Mouse (Mus musculus) megakaryocyte, embryonic 14.5 days (primary cell): ENCODE data around the gene Qrich1. TPM values are rescaled to one million over a fixed set of nuclear protein-coding genes. Genes with fewer than 3 reads are reported as not detected.

ENCODE experiments used
- H3K27me3 ChIP-seq: replicated peaks from 2 replicates; pipeline ENCODE3; 2012; ENCODE audit warnings: inconsistent platforms
- H3K36me3 ChIP-seq: replicated peaks from 2 replicates; pipeline ENCODE3; 2012; ENCODE audit warnings: low read length, inconsistent platforms, mixed read lengths
- H3K4me1 ChIP-seq: 2 replicates; pipeline ENCODE4 v1.6.1; 2012; ENCODE audit warnings: inconsistent platforms
- H3K4me3 ChIP-seq: replicated peaks from 2 replicates; pipeline ENCODE3; 2012; ENCODE audit warnings: moderate library complexity, mild to moderate bottlenecking, inconsistent platforms
- H3K9me3 ChIP-seq: 2 replicates; pipeline ENCODE4 v1.6.1; 2012; ENCODE audit warnings: inconsistent platforms
- FLI1 ChIP-seq: IDR thresholded peaks from 2 replicates; pipeline ENCODE4 v1.6.1; 2012; ENCODE audit warnings: low read length, inconsistent platforms, mixed read lengths
- GATA1 ChIP-seq: IDR thresholded peaks from 3 replicates; pipeline ENCODE4 v1.6.1; 2012; ENCODE audit warnings: mixed read lengths, low read length, inconsistent platforms, borderline replicate concordance
- polyA plus RNA-seq: library from polyadenylated mRNA; stranded (reverse); fragments of >175 nt; gene quantifications from 2 replicates; pipeline ENCODE4 v1.2.3, GENCODE M21; 2012; ENCODE audit warnings: low replicate concordance; ENCODE audit not compliant: insufficient read depth

Qrich1 gene
- 22.0 and 38.5 TPM in 2 replicates for polyA plus RNA-seq

DNA sequence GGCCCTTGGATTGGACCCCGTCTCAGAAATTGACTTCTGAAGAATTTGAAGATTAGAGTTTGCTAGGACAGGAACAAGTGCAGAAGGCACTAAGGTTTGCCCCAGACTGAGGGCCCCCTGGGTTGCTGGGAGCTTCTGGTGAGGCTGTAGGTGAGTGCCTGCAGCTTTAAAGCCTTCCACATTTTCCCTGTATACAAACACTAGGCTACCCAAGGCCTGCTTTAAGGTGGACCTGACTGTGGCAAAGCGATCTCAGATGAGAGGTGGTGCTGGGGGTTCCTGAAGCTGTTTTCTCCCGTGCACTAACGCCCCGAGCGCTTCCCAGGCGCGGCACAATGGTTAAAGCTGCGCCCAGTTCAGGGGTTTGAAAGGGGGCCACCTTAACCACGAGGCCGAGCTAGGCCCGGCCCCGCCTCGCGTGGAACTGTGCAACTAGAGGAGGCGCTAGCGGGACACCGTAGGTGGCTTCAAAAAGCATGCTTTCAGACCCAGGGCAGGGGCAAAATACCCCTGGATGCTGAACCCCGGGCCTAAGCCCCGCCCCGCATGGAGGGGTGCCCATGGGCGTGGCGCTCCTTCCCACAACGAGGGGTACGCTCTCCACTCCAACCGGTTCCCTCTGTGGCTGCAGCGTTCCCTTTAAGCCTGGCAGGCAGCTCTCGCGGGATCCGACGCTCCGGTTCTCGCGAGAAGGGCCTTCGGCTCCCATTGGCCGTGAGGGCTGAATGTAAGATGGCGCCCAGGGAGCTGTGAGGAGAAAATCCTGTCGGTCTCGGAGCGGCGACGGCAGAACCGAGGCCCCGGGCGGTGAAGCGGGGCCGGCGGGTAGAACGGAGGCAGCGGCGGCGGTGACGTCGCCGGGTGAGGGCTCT is at the start of gene Qrich1:
TSS of gene Qrich1 (plus strand) at position 427 of the 872 bp plus-strand sequence.
- Histone ChIP-seq H3K4me3 (peak within 1 kb of the TSS; percentile 98), H3K4me1 (peaks cover 34% of the 10 kb centered on the region), H3K9me3 (no peaks in the 10 kb centered on the region), H3K27me3 (no peaks in the 10 kb centered on the region), H3K36me3 (peaks cover 62% of the 10 kb centered on the region)
- TF ChIP-seq GATA1 (no peak), FLI1 (no peak)

DNA sequence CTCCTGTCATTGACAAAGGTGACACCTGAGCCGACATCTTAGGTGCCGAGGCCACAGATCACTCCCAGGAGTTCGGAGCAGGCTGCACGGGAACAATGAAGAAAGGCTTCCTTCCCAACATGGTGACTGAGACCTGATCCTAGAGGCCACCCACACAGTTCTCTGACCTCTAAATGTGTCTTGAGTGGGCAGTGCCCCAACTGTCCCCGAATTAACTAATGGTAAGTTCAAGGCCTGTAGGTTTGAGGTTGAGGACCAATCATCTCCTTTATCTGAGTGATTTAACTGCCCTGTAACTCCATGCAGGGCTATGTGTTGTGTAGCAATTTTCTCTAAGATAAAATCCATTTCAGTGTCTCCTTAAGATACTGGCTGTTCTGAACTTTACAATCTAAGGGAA is 47.2 kb upstream of the Qrich1 start:
- Histone ChIP-seq H3K9me3 (no peaks in the 10 kb centered on the region), H3K4me1 (peaks cover 3% of the 10 kb centered on the region), H3K36me3 (peaks cover 23% of the 10 kb centered on the region), H3K4me3 (no peak overlapping the region), H3K27me3 (peaks cover 12% of the 10 kb centered on the region)
- no peak for TF ChIP-seq FLI1
- no peak for TF ChIP-seq GATA1

DNA sequence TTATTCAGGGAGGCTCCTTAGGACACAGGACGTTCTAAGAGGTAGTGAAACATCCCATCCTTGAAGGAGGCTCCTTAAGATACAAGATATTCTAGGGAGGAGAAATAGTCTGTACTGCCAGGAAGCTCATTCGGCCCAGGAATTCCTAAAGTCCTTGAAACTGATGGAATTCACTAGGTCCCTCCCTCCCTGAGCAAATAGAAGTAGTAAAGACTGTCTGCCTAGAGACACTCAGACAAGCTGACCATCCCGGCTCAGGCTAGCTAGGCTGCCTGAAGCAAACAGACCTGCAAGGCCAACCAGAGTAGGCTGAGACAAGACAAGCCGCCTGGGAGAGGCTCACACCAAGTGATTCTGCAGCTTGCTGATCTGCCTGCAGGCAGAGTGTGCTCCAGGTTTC is 46.8 kb upstream of the Qrich1 start:
- Histone ChIP-seq H3K4me1 (peaks cover 6% of the 10 kb centered on the region), H3K4me3 (no peak overlapping the region), H3K36me3 (peaks cover 19% of the 10 kb centered on the region), H3K27me3 (peaks cover 12% of the 10 kb centered on the region), H3K9me3 (no peaks in the 10 kb centered on the region)
- TF ChIP-seq GATA1 (no peak), FLI1 (no peak)

DNA sequence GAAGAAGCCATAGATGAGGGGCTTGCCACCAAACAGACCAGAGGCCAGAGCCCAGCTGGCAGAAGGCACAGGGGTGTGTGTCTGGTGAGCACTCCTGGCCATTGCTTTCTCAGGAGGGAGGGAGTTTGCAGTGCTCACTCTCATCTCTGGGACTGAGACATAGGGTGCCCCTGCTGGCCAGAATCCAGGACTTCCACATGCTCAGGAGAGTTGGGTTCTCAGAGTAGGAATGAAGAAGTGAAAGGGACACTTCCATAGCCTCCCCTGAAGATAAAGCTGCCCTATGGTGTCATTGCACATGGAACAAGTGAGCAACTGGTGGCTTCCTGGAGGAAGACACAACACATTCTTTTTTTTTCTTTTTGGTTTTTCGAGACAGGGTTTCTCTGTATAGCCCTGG is 42.1 kb upstream of the Qrich1 start:
- Histone ChIP-seq H3K4me1 (peaks cover 20% of the 10 kb centered on the region), H3K36me3 (no peaks in the 10 kb centered on the region), H3K9me3 (no peaks in the 10 kb centered on the region), H3K27me3 (peaks cover 31% of the 10 kb centered on the region), H3K4me3 (no peak overlapping the region)
- TF ChIP-seq FLI1: no peak
- no peak for TF ChIP-seq GATA1

DNA sequence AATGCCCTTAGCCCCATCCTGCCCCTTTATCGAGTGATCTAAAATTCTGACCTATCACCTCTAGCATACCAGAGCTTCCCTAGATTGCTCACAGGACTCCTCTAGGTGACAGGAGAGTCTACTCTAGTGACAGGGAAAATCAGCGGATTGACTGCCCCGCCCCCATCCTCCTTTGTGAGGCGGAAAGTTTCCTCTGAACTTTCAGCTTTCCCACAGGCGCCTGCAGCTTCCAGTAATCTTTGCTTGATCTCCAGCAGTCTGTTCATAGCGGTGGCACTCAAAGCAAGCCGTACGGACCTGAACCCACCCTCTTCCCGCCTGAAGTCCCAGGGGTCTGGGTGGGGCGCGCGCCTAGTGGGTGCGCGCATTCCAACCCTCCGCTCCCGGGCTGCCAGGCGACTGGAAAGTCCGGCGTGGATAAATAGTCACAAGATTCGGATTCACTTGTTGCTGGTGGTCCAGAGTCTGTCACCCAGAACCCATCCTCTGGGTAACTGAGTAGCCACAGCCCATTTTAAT is 37.9 kb upstream of the Qrich1 start:
- Histone ChIP-seq H3K4me1 (peaks cover 28% of the 10 kb centered on the region), H3K36me3 (no peaks in the 10 kb centered on the region), H3K4me3 (peak overlapping the region; percentile 75), H3K9me3 (no peaks in the 10 kb centered on the region), H3K27me3 (peaks cover 61% of the 10 kb centered on the region)
- TF ChIP-seq GATA1 (no peak), FLI1 (no peak)

DNA sequence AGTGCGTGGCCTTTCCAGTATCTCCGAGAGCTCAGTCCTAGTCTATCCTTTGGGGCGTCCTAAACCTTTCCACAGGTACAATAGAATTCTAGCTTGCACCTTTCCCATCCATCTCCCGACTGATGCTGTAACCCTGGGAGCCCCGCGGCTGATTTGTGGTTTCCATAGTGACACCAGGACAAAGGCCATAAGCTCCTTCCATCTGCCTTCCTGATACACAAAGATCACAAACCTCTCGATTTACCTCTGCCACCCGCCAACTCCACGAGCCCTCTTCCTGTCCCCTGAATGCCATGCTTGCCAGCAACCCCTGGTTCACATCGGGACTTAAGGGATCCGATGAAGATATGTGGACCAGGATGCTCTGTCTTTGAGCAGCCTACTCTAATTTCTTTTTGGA is 37.4 kb upstream of the Qrich1 start:
- TF ChIP-seq GATA1 (no peak), FLI1 (no peak)
- H3K4me3 ChIP-seq: peak overlapping the region; percentile 75
- H3K36me3 ChIP-seq: no peaks in the 10 kb centered on the region
- peaks cover 65% of the 10 kb centered on the region for H3K27me3 ChIP-seq
- no peaks in the 10 kb centered on the region for H3K9me3 ChIP-seq
- peaks cover 32% of the 10 kb centered on the region for H3K4me1 ChIP-seq

DNA sequence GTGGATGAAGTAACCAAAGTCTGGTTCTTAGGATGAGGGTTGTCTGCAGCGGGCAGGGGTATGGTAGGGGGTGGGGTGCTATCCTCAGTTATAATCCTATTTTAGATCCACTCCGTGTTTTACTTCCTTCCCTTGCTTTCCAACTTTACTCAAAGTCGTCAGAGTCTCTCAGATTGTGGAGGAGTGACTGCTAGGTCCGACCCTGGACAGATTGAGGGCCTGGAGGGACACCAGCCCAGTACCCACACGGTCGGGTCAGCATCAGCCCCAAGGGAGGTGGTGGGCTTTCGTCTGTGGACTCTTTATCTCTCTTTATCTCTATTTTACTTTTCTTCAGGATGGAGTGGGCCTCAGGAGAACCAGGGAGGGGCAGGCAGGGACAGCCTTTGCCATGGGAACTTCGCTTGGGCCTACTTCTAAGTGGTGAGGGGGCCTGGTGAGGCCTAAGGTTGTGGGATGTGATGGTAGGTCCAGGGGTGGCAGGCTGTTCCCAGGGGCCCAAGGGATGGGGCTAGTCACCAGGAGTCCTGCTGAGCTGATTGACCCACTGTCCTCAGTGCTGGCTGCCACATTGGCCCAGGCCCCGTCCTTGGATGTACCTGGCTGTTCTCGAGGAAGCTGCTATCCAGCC is 36.8 kb upstream of the Qrich1 start, which contains the start of gene Lamb2:
TSS of gene Lamb2 (plus strand) at position 16 of the 631 bp plus-strand sequence.
- H3K9me3 ChIP-seq: no peaks in the 10 kb centered on the region
- peaks cover 30% of the 10 kb centered on the region for H3K4me1 ChIP-seq
- H3K27me3 ChIP-seq: peaks cover 65% of the 10 kb centered on the region
- TF ChIP-seq GATA1: no peak
- TF ChIP-seq FLI1: no peak
- peak within 1 kb of the TSS; percentile 75 for H3K4me3 ChIP-seq
- no peaks in the 10 kb centered on the region for H3K36me3 ChIP-seq

DNA sequence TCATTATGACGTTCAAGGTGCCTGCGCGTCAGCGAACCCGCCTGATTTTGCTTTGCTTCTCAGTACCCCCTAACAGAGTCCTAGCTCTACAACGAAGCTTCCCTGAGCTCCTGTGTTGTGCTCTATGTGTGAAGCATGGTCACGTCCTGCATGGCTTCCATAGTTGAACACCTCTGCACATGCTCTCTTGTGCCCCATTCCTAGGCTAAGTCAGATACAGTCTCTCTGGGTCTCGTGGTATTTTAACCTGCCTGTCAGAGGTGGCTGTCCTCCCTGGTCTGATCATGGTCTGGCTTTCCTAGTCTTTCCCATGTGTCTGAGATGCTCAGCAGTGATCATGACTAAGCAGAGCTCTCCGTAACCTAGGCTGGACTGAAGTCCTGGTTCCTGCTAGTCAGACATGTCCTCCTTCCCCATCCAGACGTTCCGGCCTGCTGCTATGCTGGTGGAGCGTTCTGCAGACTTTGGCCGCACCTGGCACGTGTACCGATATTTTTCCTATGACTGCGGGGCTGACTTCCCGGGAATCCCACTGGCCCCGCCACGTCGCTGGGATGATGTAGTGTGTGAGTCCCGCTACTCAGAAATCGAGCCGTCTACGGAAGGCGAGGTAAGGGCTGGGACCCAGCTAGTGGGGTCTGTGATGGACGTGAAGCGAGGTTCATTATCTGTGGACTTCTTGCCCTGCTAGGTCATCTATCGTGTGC is 35.6 kb upstream of the Qrich1 start:
- Histone ChIP-seq H3K4me1 (peaks cover 30% of the 10 kb centered on the region), H3K4me3 (no peak overlapping the region), H3K36me3 (no peaks in the 10 kb centered on the region), H3K9me3 (no peaks in the 10 kb centered on the region), H3K27me3 (peaks cover 76% of the 10 kb centered on the region)
- TF ChIP-seq GATA1 (no peak), FLI1 (no peak)

DNA sequence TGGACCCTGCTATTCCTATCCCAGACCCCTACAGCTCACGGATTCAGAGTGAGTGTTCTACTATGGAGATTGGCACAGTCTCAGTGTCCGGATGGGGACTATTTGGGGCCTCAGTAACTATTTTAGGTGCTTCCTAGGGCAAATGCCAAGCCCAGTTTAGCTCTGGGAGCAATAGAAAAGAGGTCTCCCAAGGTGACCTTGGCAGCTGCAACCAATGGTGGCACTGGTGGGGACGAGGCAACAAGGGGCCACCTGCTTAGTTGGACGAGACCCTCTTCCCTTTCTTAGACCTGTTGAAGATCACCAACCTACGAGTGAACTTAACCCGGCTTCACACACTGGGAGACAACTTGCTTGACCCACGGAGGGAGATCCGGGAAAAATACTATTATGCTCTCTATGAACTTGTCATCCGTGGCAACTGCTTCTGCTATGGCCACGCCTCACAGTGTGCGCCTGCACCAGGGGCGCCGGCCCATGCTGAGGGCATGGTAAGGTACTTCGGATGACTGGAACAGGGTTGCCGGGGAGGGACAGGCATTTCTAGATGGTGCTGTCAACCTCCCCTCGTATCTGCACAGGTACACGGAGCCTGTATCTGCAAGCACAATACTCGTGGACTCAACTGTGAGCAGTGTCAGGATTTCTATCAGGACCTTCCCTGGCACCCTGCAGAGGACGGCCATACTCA is 34.9 kb upstream of the Qrich1 start:
- peaks cover 30% of the 10 kb centered on the region for H3K4me1 ChIP-seq
- H3K4me3 ChIP-seq: no peak overlapping the region
- H3K9me3 ChIP-seq: no peaks in the 10 kb centered on the region
- no peaks in the 10 kb centered on the region for H3K36me3 ChIP-seq
- no peak for TF ChIP-seq FLI1
- TF ChIP-seq GATA1: no peak
- peaks cover 79% of the 10 kb centered on the region for H3K27me3 ChIP-seq
